Mouse (Mus musculus) embryonic facial prominence, embryonic 13.5 days (tissue): Measurements from ENCODE around the gene Gab2. TPM values are rescaled to one million over a fixed set of nuclear protein-coding genes. Genes with fewer than 3 reads are reported as not detected.

Experiments
- ATAC-seq: fragments of 200-750 bp; cut with Nextera tagmentation; 2 replicates; pipeline ENCODE4 v1.8.0; 2017; ENCODE audit warnings: low read depth; ENCODE audit not compliant: insufficient number of reproducible peaks, insufficient read depth, low FRiP score, low TSS enrichment
- H3K27ac ChIP-seq: fragments of 300-500 bp; sonication (generic); 2 replicates; pipeline ENCODE4 v1.5.1; 2015; ENCODE audit warnings: moderate library complexity, mild to moderate bottlenecking, inconsistent platforms
- H3K27me3 ChIP-seq: fragments of 300-500 bp; sonication (generic); 2 replicates; pipeline ENCODE4 v1.6.1; 2015; ENCODE audit warnings: mild to moderate bottlenecking, inconsistent platforms
- H3K36me3 ChIP-seq: fragments of 300-500 bp; sonication (generic); 2 replicates; pipeline ENCODE4 v1.6.1; 2015; ENCODE audit warnings: mild to moderate bottlenecking, inconsistent platforms
- H3K4me1 ChIP-seq: fragments of 300-500 bp; sonication (generic); 2 replicates; pipeline ENCODE4 v1.6.1; 2015; ENCODE audit warnings: inconsistent platforms
- H3K4me2 ChIP-seq: fragments of 300-500 bp; sonication (generic); 2 replicates; pipeline ENCODE4 v1.6.1; 2015; ENCODE audit warnings: moderate library complexity, mild to moderate bottlenecking, inconsistent platforms
- H3K4me3 ChIP-seq: fragments of 300-500 bp; sonication (generic); 2 replicates; pipeline ENCODE4 v1.5.1; 2015; ENCODE audit warnings: mild to moderate bottlenecking, inconsistent platforms
- H3K9ac ChIP-seq: fragments of 300-500 bp; sonication (generic); 2 replicates; pipeline ENCODE4 v1.6.1; 2015; ENCODE audit warnings: mild to moderate bottlenecking, inconsistent platforms
- H3K9me3 ChIP-seq: fragments of 300-500 bp; sonication (generic); 2 replicates; pipeline ENCODE4 v1.6.1; 2016; ENCODE audit warnings: inconsistent platforms
- WGBS: fragments of 180-500 bp; shearing (Covaris S2); methylation state at CpG from one replicate; pipeline ENCODE4 v1.1.7; 2015; ENCODE audit warnings: mixed read lengths; 5-methylcytosine and 5-hydroxymethylcytosine counted together
- polyA plus RNA-seq: library from polyadenylated mRNA; unstranded; fragments of >200 nt; fragmentation: Nextera tagmentation; extraction: Ambion mirVana; gene quantifications from 2 replicates; pipeline ENCODE4 v1.2.1, GENCODE M21; 2015

The Gab2 gene
- 4.9 and 5.7 TPM in 2 replicates for polyA plus RNA-seq

- Histone ChIP-seq H3K9ac (peak within 1 kb of the TSS; percentile 87), H3K4me2 (peak within 1 kb of the TSS; percentile 89), H3K27me3 (no peaks in the 10 kb centered on the region), H3K9me3 (no peaks in the 10 kb centered on the region), H3K4me3 (peak within 1 kb of the TSS; percentile 88), H3K27ac (peak within 1 kb of the TSS; percentile 77), H3K36me3 (no peaks in the 10 kb centered on the region), H3K4me1 (peaks cover 14% of the 10 kb centered on the region)
- WGBS = under 1% methylated on average over 43 of the region's 83 CpGs
- ATAC-seq = peak; percentile 85
Observed at GRCm38 (mm10) chr7:97081242-97081958, at the start of gene Gab2. Gab2 (plus strand) TSS chr7:97081586.

- ATAC-seq = no peak
- Histone ChIP-seq H3K4me3 (no peak overlapping the region), H3K27ac (no peak overlapping the region), H3K4me1 (0 out of 2 replicates have a peak, but pooled peaks cover 3% of the 10 kb centered on the region), H3K4me2 (no peak overlapping the region), H3K9ac (no peak overlapping the region), H3K36me3 (peaks cover 7% of the 10 kb centered on the region; the same call in 1 of the 2 replicates), H3K9me3 (no peaks in the 10 kb centered on the region), H3K27me3 (no peaks in the 10 kb centered on the region)
- WGBS = 74% methylated on average over 2 of the region's 2 CpGs
Observed at GRCm38 (mm10) chr7:97032412-97032811, 49.0 kb upstream of the Gab2 start.

GRCm38 (mm10) chr7:97039641-97040040, 41.7 kb upstream of the Gab2 start:
- Histone ChIP-seq H3K4me2 (no peak overlapping the region), H3K27me3 (no peaks in the 10 kb centered on the region), H3K9ac (no peak overlapping the region), H3K27ac (no peak overlapping the region), H3K4me3 (no peak overlapping the region), H3K4me1 (no peaks in the 10 kb centered on the region), H3K36me3 (peaks cover 22% of the 10 kb centered on the region; the same call in 1 of the 2 replicates), H3K9me3 (no peaks in the 10 kb centered on the region)
- 77% methylated on average over 4 of the region's 4 CpGs for WGBS
- no peak for ATAC-seq

GRCm38 (mm10) chr7:97041868-97042449, 39.4 kb upstream of the Gab2 start:
- peaks cover 24% of the 10 kb centered on the region for H3K36me3 ChIP-seq
- no peaks in the 10 kb centered on the region for H3K4me1 ChIP-seq
- no peak for ATAC-seq
- no peak overlapping the region for H3K27ac ChIP-seq
- 84% methylated on average over 6 of the region's 6 CpGs for WGBS
- H3K9ac ChIP-seq = no peak overlapping the region
- H3K4me3 ChIP-seq = no peak overlapping the region
- no peaks in the 10 kb centered on the region for H3K27me3 ChIP-seq
- no peaks in the 10 kb centered on the region for H3K9me3 ChIP-seq
- H3K4me2 ChIP-seq = no peak overlapping the region

GRCm38 (mm10) chr7:97042981-97043380, 38.4 kb upstream of the Gab2 start:
- no peak overlapping the region for H3K4me3 ChIP-seq
- peaks cover 29% of the 10 kb centered on the region for H3K36me3 ChIP-seq
- no peak overlapping the region for H3K27ac ChIP-seq
- H3K4me2 ChIP-seq = no peak overlapping the region
- no peaks in the 10 kb centered on the region for H3K9me3 ChIP-seq
- 84% methylated on average over 1 of the region's 1 CpGs for WGBS
- H3K27me3 ChIP-seq = no peaks in the 10 kb centered on the region
- H3K9ac ChIP-seq = no peak overlapping the region
- H3K4me1 ChIP-seq = no peaks in the 10 kb centered on the region
- no peak for ATAC-seq

GRCm38 (mm10) chr7:97060966-97061365, 20.4 kb upstream of the Gab2 start:
- H3K9me3 ChIP-seq = no peaks in the 10 kb centered on the region
- no peaks in the 10 kb centered on the region for H3K27me3 ChIP-seq
- WGBS = 94% methylated on average over 2 of the region's 2 CpGs
- no peak for ATAC-seq
- no peak overlapping the region for H3K9ac ChIP-seq
- no peaks in the 10 kb centered on the region for H3K4me1 ChIP-seq
- H3K27ac ChIP-seq = no peak overlapping the region
- peaks cover 28% of the 10 kb centered on the region for H3K36me3 ChIP-seq
- no peak overlapping the region for H3K4me2 ChIP-seq
- H3K4me3 ChIP-seq = no peak overlapping the region

- Histone ChIP-seq H3K27me3 (no peaks in the 10 kb centered on the region), H3K9ac (no peak overlapping the region), H3K4me3 (no peak overlapping the region), H3K4me1 (no peaks in the 10 kb centered on the region), H3K4me2 (no peak overlapping the region), H3K9me3 (no peaks in the 10 kb centered on the region), H3K36me3 (0 out of 2 replicates have a peak, but pooled peaks cover 2% of the 10 kb centered on the region), H3K27ac (no peak overlapping the region)
- 84% methylated on average over 3 of the region's 3 CpGs for WGBS
- ATAC-seq = no peak
Observed at GRCm38 (mm10) chr7:97071512-97071911, 9.9 kb upstream of the Gab2 start.

- no peak for ATAC-seq
- 79% methylated on average over 5 of the region's 5 CpGs for WGBS
- H3K36me3 ChIP-seq = 0 out of 2 replicates have a peak, but pooled peaks cover 2% of the 10 kb centered on the region
Observed at GRCm38 (mm10) chr7:97072061-97072460, 9.3 kb upstream of the Gab2 start.

GRCm38 (mm10) chr7:97074974-97075373, 6.4 kb upstream of the Gab2 start:
- Histone ChIP-seq H3K4me1 (peaks cover 4% of the 10 kb centered on the region; the same call in 1 of the 2 replicates), H3K4me3 (no peak overlapping the region), H3K9me3 (no peaks in the 10 kb centered on the region), H3K9ac (no peak overlapping the region), H3K36me3 (no peaks in the 10 kb centered on the region), H3K27me3 (no peaks in the 10 kb centered on the region), H3K27ac (no peak overlapping the region), H3K4me2 (no peak overlapping the region)
- ATAC-seq = no peak
- 38% methylated on average over 1 of the region's 1 CpGs for WGBS

More at GRCm38 (mm10) chr7:97072061-97072460, 9.3 kb upstream of the Gab2 start:
- Histone ChIP-seq H3K4me1 (no peaks in the 10 kb centered on the region), H3K4me2 (no peak overlapping the region), H3K27me3 (no peaks in the 10 kb centered on the region), H3K27ac (no peak overlapping the region), H3K9ac (no peak overlapping the region), H3K4me3 (no peak overlapping the region), H3K9me3 (no peaks in the 10 kb centered on the region)

GRCm38 (mm10) chr7:97076977-97077376, 4.4 kb upstream of the Gab2 start:
- H3K4me3 ChIP-seq = no peak overlapping the region
- H3K27ac ChIP-seq = no peak overlapping the region
- no peaks in the 10 kb centered on the region for H3K9me3 ChIP-seq
- H3K4me1 ChIP-seq = peaks cover 8% of the 10 kb centered on the region
- no peak overlapping the region for H3K9ac ChIP-seq
- no peak overlapping the region for H3K4me2 ChIP-seq
- H3K27me3 ChIP-seq = no peaks in the 10 kb centered on the region
- ATAC-seq = no peak
- H3K36me3 ChIP-seq = no peaks in the 10 kb centered on the region

GRCm38 (mm10) chr7:97078685-97079084, 2.7 kb upstream of the Gab2 start:
- no peak overlapping the region for H3K4me3 ChIP-seq
- no peaks in the 10 kb centered on the region for H3K9me3 ChIP-seq
- H3K27me3 ChIP-seq = no peaks in the 10 kb centered on the region
- H3K36me3 ChIP-seq = no peaks in the 10 kb centered on the region
- no peak overlapping the region for H3K9ac ChIP-seq
- H3K4me2 ChIP-seq = no peak overlapping the region
- WGBS = 47% methylated on average over 4 of the region's 4 CpGs
- H3K4me1 ChIP-seq = peaks cover 14% of the 10 kb centered on the region
- H3K27ac ChIP-seq = no peak overlapping the region
- ATAC-seq = no peak

- Histone ChIP-seq H3K27ac (no peak overlapping the region), H3K4me1 (peaks cover 14% of the 10 kb centered on the region), H3K4me2 (peak overlapping the region; percentile 27), H3K27me3 (no peaks in the 10 kb centered on the region), H3K4me3 (no peak overlapping the region), H3K36me3 (no peaks in the 10 kb centered on the region), H3K9ac (no peak overlapping the region), H3K9me3 (no peaks in the 10 kb centered on the region)
- ATAC-seq = no peak
- WGBS = 9% methylated on average over 6 of the region's 6 CpGs
Observed at GRCm38 (mm10) chr7:97079145-97079544, 2.2 kb upstream of the Gab2 start.
